Mouse (Mus musculus) heart, adult 18-20 months (tissue): ENCODE measurements around the gene Tulp4. TPM values are rescaled to one million over a fixed set of nuclear protein-coding genes. Genes with fewer than 3 reads are reported as not detected.
A peak's percentile ranks its signal among the peaks of the same experiment; 100 is the strongest.

Experiments used
- DNase-seq, 2 experiments: peaks; one replicate each; pipeline ENCODE4 v3.0.0; 2021 to 2022; ENCODE audit warnings: mixed read lengths in 1 of 2
- long read RNA-seq, 2 experiments: library from polyadenylated mRNA; stranded (forward); transcript quantifications; one replicate each; pipeline ENCODE4 v2.0.0; 2021
- total RNA-seq, 2 experiments: library from RNA; stranded (reverse); gene quantifications; 2 replicates each; pipeline ENCODE4 v1.2.3; 2021

Tulp4 gene
- total RNA-seq, result 10 to 100 TPM; 97.1 to 99.3 TPM
- long read RNA-seq, experiment 1, partial matches to known transcripts, result 1 of 21 reads
- long read RNA-seq, experiment 1, other reads (novel, unspliced or antisense), result 19 of 21 reads
- long read RNA-seq, experiment 2, partial matches to known transcripts, result 0 of 5 reads
- long read RNA-seq, experiment 2, other reads (novel, unspliced or antisense), result 5 of 5 reads

DNA sequence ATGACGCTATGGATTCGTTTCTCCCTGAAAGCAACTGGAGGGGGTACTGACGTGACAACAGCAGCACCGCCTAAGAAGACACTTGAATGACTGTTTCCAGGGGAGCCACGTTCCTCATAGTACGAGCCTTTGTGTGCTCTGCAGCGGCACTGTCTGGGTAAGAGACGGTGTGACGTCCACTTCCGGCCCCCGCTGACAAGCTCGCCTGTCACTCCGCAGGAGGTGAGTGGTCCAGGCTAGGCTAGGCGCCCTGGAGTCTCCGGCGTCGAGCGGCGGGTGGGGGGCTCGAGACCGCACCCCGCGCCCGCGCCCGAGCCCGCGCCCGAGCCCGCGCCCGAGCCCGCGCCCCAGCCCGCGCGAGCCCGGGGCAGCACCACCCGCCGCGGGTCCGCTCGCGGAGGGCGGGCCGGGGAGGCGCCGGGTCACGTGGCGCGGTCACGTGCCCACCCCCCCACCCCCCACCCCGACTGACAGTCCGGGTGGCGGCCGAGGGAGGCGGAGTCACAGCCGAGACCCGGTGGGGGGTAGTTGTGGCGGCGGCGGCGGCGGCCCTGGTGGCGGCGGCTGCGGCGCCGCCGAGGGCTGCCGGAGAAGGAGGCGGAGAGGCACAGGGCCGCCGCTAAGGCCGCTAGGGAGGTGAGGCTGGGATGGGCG is at the start of gene Tulp4:
Gene Tulp4 (plus strand): TSS at position 77 of the 654 bp plus-strand sequence.
- peak; percentile 89 to 90 for DNase-seq

GRCm38 (mm10) chr17:6062793-6063192 is 43.4 kb upstream of the Tulp4 start:
- DNase-seq, result peak in 1 of 2 experiments; percentile 23

DNA sequence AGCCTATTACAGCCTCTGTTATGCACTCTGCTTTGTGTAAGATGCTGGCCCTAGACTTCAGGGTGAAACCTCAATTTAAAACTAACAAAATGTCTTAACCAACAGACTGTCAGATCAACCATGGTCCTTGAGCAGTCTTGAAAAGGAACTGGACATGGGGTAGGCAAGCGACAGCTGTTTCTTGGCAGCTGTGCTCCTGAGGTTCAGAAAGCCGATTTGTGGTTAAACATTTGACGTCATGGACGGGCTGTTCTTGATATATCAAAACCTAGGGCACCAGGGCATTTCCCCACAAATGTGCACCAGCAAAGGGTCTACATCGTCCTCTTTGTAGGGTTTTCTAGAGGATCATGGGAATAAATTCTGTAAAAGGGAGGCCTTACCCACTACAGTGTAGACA is 42.7 kb upstream of the Tulp4 start:
- DNase-seq, result no peak

DNA sequence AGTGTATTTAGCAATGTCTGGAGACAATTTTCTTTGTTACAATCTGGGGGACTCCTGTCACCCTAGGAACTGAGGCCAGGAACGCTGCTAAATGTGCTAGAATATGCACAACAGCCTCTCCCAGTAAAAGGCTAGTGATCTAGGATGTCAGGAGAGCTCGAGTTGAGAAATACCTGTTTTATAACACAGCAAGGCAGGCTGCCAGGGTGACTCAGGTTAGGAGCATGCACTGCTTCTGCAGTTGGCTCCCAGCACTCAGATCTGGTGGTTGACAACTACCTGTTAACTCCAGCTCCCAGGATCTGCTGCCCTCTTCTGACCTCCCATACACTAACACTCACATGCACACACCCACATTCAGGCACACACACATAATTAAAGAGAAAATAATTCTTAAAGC is 40.2 kb upstream of the Tulp4 start:
- DNase-seq, result no peak

GRCm38 (mm10) chr17:6067613-6068012 is 38.6 kb upstream of the Tulp4 start:
- DNase-seq, result no peak

GRCm38 (mm10) chr17:6069866-6070265 is 36.4 kb upstream of the Tulp4 start:
- DNase-seq, result no peak

GRCm38 (mm10) chr17:6073405-6073804 is 32.8 kb upstream of the Tulp4 start:
- no peak for DNase-seq

- DNase-seq, result peak; percentile 98 to 99
Measured at GRCm38 (mm10) chr17:6079287-6080122, 26.7 kb upstream of the Tulp4 start, which contains the start of the genes Serac1 and Gtf2h5. Gene Serac1, minus strand, starts transcription at chr17:6079741. Gene Gtf2h5, plus strand, starts transcription at chr17:6079786.

- no peak for DNase-seq
Measured at GRCm38 (mm10) chr17:6083323-6083890, 22.8 kb upstream of the Tulp4 start.

DNA sequence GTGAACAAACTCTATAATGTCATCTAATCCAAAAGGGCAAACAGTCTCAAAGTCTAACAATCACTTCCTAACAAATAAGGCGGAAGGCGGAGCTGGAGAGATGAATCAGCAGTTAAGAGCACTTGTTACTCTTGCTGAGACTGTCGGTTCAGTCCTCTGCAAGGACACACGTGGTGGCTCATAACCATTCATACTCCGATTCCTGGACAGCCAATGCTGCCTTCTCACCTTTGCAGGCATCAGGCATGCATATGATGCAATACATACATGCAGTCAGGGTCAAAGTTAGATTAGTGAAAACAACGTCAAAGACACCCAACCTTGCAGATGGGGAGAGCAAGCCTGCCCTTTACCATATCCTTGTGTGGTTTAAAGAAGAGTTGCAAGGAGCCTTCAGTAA is 14.6 kb upstream of the Tulp4 start:
- no peak for DNase-seq

- DNase-seq, result no peak
Measured at GRCm38 (mm10) chr17:6095579-6095978, 10.7 kb upstream of the Tulp4 start.

- DNase-seq, result peak; percentile 51 to 80
Measured at GRCm38 (mm10) chr17:6097884-6098283, 8.4 kb upstream of the Tulp4 start.

GRCm38 (mm10) chr17:6102287-6102686 is 4.0 kb upstream of the Tulp4 start:
- DNase-seq, result no peak

GRCm38 (mm10) chr17:6103566-6103965 is 2.7 kb upstream of the Tulp4 start:
- no peak for DNase-seq

- peak; percentile 64 to 73 for DNase-seq
Measured at GRCm38 (mm10) chr17:6107015-6107601, 871 bp downstream of the Tulp4 start.

DNA sequence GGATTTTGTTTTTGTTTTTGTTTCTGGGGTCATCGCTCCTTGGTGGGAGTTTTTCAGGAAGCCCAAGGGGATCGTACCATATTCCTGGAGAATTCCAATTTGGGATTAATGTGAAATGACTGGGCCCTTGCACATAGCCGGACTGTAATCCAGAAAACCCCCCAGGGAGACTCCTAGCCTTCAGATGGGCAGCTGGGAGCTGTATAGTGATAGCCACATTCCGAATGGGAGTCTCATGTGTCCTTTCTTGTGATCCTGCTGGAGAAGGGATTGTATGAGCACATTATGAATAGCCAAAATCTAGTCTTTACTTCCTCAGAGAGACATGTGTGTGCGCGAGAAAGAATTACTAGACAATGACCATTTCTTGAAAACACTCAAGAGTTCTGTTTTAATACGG is 1.9 kb downstream of the Tulp4 start:
- peak; percentile 18 to 32 for DNase-seq

- DNase-seq, result peak in 1 of 2 experiments; percentile 22
Measured at GRCm38 (mm10) chr17:6110956-6111355, 4.7 kb downstream of the Tulp4 start.

GRCm38 (mm10) chr17:6113653-6114052 is 7.4 kb downstream of the Tulp4 start:
- DNase-seq, result no peak

- no peak for DNase-seq
Measured at GRCm38 (mm10) chr17:6115085-6115484, 8.8 kb downstream of the Tulp4 start.

DNA sequence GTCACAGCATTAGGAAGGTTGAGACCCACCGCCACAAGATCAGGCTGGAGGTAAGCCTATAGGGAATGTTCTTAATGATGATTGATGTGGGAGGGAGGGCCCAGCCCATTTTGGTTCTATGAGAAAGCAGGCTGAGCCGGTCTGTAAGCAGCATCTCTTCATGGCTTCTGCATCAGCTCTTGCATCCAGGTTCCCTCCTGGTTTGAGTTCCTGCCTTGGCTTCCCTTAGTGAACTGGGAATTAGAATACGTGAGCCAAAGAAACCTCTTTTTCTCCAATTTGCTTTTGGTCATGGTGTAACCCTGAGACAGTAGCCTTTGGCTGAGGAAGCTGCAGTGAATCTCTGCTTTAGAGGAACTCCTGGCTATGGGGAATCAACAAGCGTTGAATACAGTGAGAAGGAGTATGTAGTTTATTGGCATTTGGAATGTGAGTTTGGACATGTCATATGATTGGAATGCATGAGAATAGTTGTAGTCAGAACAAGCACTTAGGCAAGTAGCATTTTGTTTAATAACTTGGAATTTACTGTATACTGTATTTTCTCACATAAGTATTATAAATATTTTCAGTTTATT is 11.0 kb downstream of the Tulp4 start:
- no peak for DNase-seq

- DNase-seq, result no peak
Measured at GRCm38 (mm10) chr17:6117917-6118316, 11.7 kb downstream of the Tulp4 start.

DNA sequence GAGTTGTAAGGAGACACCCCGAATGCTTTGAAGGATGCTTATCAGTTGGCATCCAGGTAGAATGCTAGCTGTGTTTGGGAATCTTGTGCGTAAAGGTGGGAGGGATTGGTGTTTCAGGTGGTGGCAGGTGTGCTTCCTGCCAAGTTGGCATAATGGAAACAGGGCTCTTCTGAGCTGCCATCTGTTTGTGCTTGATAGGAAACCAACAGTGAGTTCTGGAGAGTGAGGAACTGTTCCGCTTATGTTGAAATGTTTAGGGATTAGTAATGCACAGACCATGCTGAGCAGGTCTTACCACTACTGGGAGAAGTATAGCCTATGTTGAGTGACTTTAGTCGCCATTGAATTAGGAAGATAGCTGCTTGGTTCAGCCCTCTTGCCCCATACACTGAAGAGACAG is 12.6 kb downstream of the Tulp4 start:
- no peak for DNase-seq
